Mouse (Mus musculus): ENCODE measurements at regions not wholly inside any gene's neighbourhood (a gene's known extent, or its start where the extent isn't known, plus 50 kb on each side); places are given as distances from the start of the nearest gene placed in this dataset.
"Not testable (repeated sequence)": the region's sequence is repeated elsewhere in the genome, so short reads cannot be mapped to it uniquely, and the experiment has no call there.

- DNase-seq (ENCODE audit: low spot score): no peak
Observed at GRCm38 (mm10) chr13:45130516-45131249, 52.2 kb downstream of the Gm9817 start.

- DNase-seq (ENCODE audit: low spot score): no peak
Observed at GRCm38 (mm10) chr13:45140616-45141015, 62.1 kb downstream of the Gm9817 start.

- no peak for DNase-seq (ENCODE audit: low spot score)
Observed at GRCm38 (mm10) chr13:45145129-45145528, 66.6 kb downstream of the Gm9817 start.

GRCm38 (mm10) chr13:45156223-45156622 is 77.7 kb downstream of the Gm9817 start:
- DNase-seq (ENCODE audit: low spot score): peak; percentile 5

GRCm38 (mm10) chr13:45156982-45157381 is 78.5 kb downstream of the Gm9817 start:
- no peak for DNase-seq (ENCODE audit: low spot score)

GRCm38 (mm10) chr13:45160281-45160680 is 81.8 kb downstream of the Gm9817 start:
- DNase-seq (ENCODE audit: low spot score): no peak

GRCm38 (mm10) chr13:45164001-45164778 is 85.7 kb downstream of the Gm9817 start:
- no peak for DNase-seq (ENCODE audit: low spot score)

- no peak for DNase-seq (ENCODE audit: low spot score)
Observed at GRCm38 (mm10) chr13:45165159-45165558, 86.7 kb downstream of the Gm9817 start.

- no peak for DNase-seq (ENCODE audit: low spot score)
Observed at GRCm38 (mm10) chr13:45169716-45170115, 91.2 kb downstream of the Gm9817 start.

- no peak for DNase-seq (ENCODE audit: low spot score)
Observed at GRCm38 (mm10) chr13:45173139-45173538, 94.6 kb downstream of the Gm9817 start.

- not testable (repeated sequence) for DNase-seq (ENCODE audit: low spot score)
Observed at GRCm38 (mm10) chr13:45175711-45176205, 97.3 kb downstream of the Gm9817 start.

- DNase-seq (ENCODE audit: low spot score): no peak
Observed at GRCm38 (mm10) chr13:45181529-45182230, 103.2 kb downstream of the Gm9817 start.

GRCm38 (mm10) chr13:45189389-45189788 is 110.9 kb downstream of the Gm9817 start:
- DNase-seq (ENCODE audit: low spot score): no peak

GRCm38 (mm10) chr13:45190151-45190550 is 111.7 kb downstream of the Gm9817 start:
- no peak for DNase-seq (ENCODE audit: low spot score)

GRCm38 (mm10) chr13:45192079-45192478 is 113.6 kb downstream of the Gm9817 start:
- DNase-seq (ENCODE audit: low spot score): no peak

GRCm38 (mm10) chr13:45195562-45195961 is 117.1 kb downstream of the Gm9817 start:
- DNase-seq (ENCODE audit: low spot score): no peak

GRCm38 (mm10) chr13:45196363-45196762 is 117.9 kb downstream of the Gm9817 start:
- DNase-seq (ENCODE audit: low spot score): no peak

GRCm38 (mm10) chr13:45200511-45201120 is 122.1 kb downstream of the Gm9817 start:
- peak; percentile 29 for DNase-seq (ENCODE audit: low spot score)

GRCm38 (mm10) chr13:45204856-45205255 is 126.4 kb downstream of the Gm9817 start:
- DNase-seq (ENCODE audit: low spot score): no peak

- no peak for DNase-seq (ENCODE audit: low spot score)
Observed at GRCm38 (mm10) chr13:45208540-45209197, 130.2 kb downstream of the Gm9817 start.

GRCm38 (mm10) chr13:45211241-45211640 is 132.7 kb downstream of the Gm9817 start:
- no peak for DNase-seq (ENCODE audit: low spot score)
